Mouse (Mus musculus): ENCODE measurements around the gene Slc18b1. TPM values are rescaled to one million over a fixed set of nuclear protein-coding genes. Genes with fewer than 3 reads are reported as not detected.
"Not testable (repeated sequence)": the region's sequence is repeated elsewhere in the genome, so short reads cannot be mapped to it uniquely, and the experiment has no call there.

The Slc18b1 gene
- polyA plus RNA-seq, 1 experiment from 2014 or later = 12.0 TPM

- WGBS = under 1% methylated on average over 23 of the region's 23 CpGs
- peak overlapping the region; percentile 9; the same call in 1 of the 2 replicates for H3K27ac ChIP-seq
- H3K4me1 ChIP-seq = peaks cover 23% of the 10 kb centered on the region
- H3K4me3 ChIP-seq = peak overlapping the region; percentile 72
- peak overlapping the region; percentile 94 for H3K4me2 ChIP-seq (replicated peaks)
- not testable (repeated sequence) for H3K9me3 ChIP-seq; H3K27me3 ChIP-seq (replicated peaks)
- H3K9ac ChIP-seq = peak overlapping the region; percentile 90
- ATAC-seq (ENCODE audit: low FRiP score, low read depth) = peak; percentile 61
- peaks cover 32% of the 10 kb centered on the region for H3K36me3 ChIP-seq
Observed at GRCm38 (mm10) chr10:23786631-23787038, 10.2 kb upstream of the Slc18b1 start.

- H3K4me1 ChIP-seq = peaks cover 23% of the 10 kb centered on the region
- no peaks in the 10 kb centered on the region for H3K27me3 ChIP-seq (replicated peaks)
- H3K4me2 ChIP-seq (replicated peaks) = peak within 1 kb of the TSS; percentile 94
- H3K27ac ChIP-seq = peak within 1 kb of the TSS; percentile 70
- peaks cover 31% of the 10 kb centered on the region for H3K36me3 ChIP-seq
- H3K9me3 ChIP-seq = no peaks in the 10 kb centered on the region
- H3K4me3 ChIP-seq = peak within 1 kb of the TSS; percentile 72
- ATAC-seq (ENCODE audit: low FRiP score, low read depth) = peak; percentile 97
- peak within 1 kb of the TSS; percentile 90 for H3K9ac ChIP-seq
- WGBS = under 1% methylated on average over 51 of the region's 51 CpGs
Observed at GRCm38 (mm10) chr10:23787062-23787821, 9.5 kb upstream of the Slc18b1 start, which contains the start of gene Rps12. TSS of gene Rps12 (minus strand) at chr10:23787275.

GRCm38 (mm10) chr10:23788056-23788600 lies 8.7 kb upstream of the Slc18b1 start:
- 11% methylated on average over 8 of the region's 8 CpGs for WGBS
- peak overlapping the region; percentile 77 for H3K4me2 ChIP-seq (replicated peaks)
- ATAC-seq (ENCODE audit: low FRiP score, low read depth) = no peak
- H3K4me3 ChIP-seq = peak overlapping the region; percentile 61
- H3K9me3 ChIP-seq = no peaks in the 10 kb centered on the region
- peaks cover 27% of the 10 kb centered on the region for H3K36me3 ChIP-seq
- H3K4me1 ChIP-seq = peaks cover 22% of the 10 kb centered on the region
- H3K27me3 ChIP-seq (replicated peaks) = no peaks in the 10 kb centered on the region
- no peak overlapping the region for H3K27ac ChIP-seq
- H3K9ac ChIP-seq = peak overlapping the region; percentile 69

- no peaks in the 10 kb centered on the region for H3K9me3 ChIP-seq
- no peak overlapping the region for H3K4me3 ChIP-seq
- ATAC-seq (ENCODE audit: low FRiP score, low read depth) = no peak
- H3K27me3 ChIP-seq (replicated peaks) = no peaks in the 10 kb centered on the region
- no peak overlapping the region for H3K27ac ChIP-seq
- 64% methylated on average over 9 of the region's 9 CpGs for WGBS
- 0 out of 2 replicates have a peak, but pooled peaks cover 4% of the 10 kb centered on the region for H3K36me3 ChIP-seq
- 0 out of 2 replicates have a peak, but pooled peaks cover 4% of the 10 kb centered on the region for H3K4me1 ChIP-seq
- H3K9ac ChIP-seq = no peak overlapping the region
- peak overlapping the region; percentile 73 for H3K4me2 ChIP-seq (replicated peaks)
Observed at GRCm38 (mm10) chr10:23795871-23796520, 790 bp upstream of the Slc18b1 start.

- no peak for ATAC-seq (ENCODE audit: low FRiP score, low read depth)
- Histone ChIP-seq H3K4me1 (0 out of 2 replicates have a peak, but pooled peaks cover 4% of the 10 kb centered on the region), H3K9ac (no peak overlapping the region), H3K27ac (no peak overlapping the region), H3K4me3 (peak overlapping the region; percentile 57; the same call in 1 of the 2 replicates), H3K9me3 (no peaks in the 10 kb centered on the region), H3K36me3 (peaks cover 10% of the 10 kb centered on the region; the same call in 1 of the 2 replicates), H3K4me2 (replicated peaks) (peak overlapping the region; percentile 73), H3K27me3 (replicated peaks) (no peaks in the 10 kb centered on the region)
- 25% methylated on average over 3 of the region's 3 CpGs for WGBS
Observed at GRCm38 (mm10) chr10:23797606-23798005, 820 bp downstream of the Slc18b1 start.

GRCm38 (mm10) chr10:23798142-23798541 lies 1.4 kb downstream of the Slc18b1 start:
- Histone ChIP-seq H3K4me2 (replicated peaks) (peak overlapping the region; percentile 73), H3K27ac (no peak overlapping the region), H3K27me3 (replicated peaks) (no peaks in the 10 kb centered on the region), H3K4me3 (no peak overlapping the region), H3K9me3 (no peaks in the 10 kb centered on the region), H3K9ac (no peak overlapping the region), H3K36me3 (peaks cover 10% of the 10 kb centered on the region; the same call in 1 of the 2 replicates), H3K4me1 (0 out of 2 replicates have a peak, but pooled peaks cover 4% of the 10 kb centered on the region)
- WGBS = 73% methylated on average over 1 of the region's 1 CpGs
- no peak for ATAC-seq (ENCODE audit: low FRiP score, low read depth)

- ATAC-seq (ENCODE audit: low FRiP score, low read depth) = no peak
- 17% methylated on average over 3 of the region's 3 CpGs for WGBS
- H3K27ac ChIP-seq = no peak overlapping the region
- no peaks in the 10 kb centered on the region for H3K27me3 ChIP-seq (replicated peaks)
- H3K9ac ChIP-seq = no peak overlapping the region
- H3K36me3 ChIP-seq = peaks cover 11% of the 10 kb centered on the region; the same call in 1 of the 2 replicates
- no peaks in the 10 kb centered on the region for H3K9me3 ChIP-seq
- no peak overlapping the region for H3K4me3 ChIP-seq
- no peak overlapping the region for H3K4me2 ChIP-seq (replicated peaks)
- 0 out of 2 replicates have a peak, but pooled peaks cover 4% of the 10 kb centered on the region for H3K4me1 ChIP-seq
Observed at GRCm38 (mm10) chr10:23799933-23800332, 3.1 kb downstream of the Slc18b1 start.

- Histone ChIP-seq H3K4me2 (replicated peaks) (no peak overlapping the region), H3K36me3 (peaks cover 19% of the 10 kb centered on the region; the same call in 1 of the 2 replicates), H3K4me3 (no peak overlapping the region), H3K27ac (no peak overlapping the region), H3K4me1 (0 out of 2 replicates have a peak, but pooled peaks cover 4% of the 10 kb centered on the region), H3K27me3 (replicated peaks) (no peaks in the 10 kb centered on the region), H3K9me3 (no peaks in the 10 kb centered on the region), H3K9ac (no peak overlapping the region)
- WGBS = 79% methylated on average over 3 of the region's 3 CpGs
- no peak for ATAC-seq (ENCODE audit: low FRiP score, low read depth)
Observed at GRCm38 (mm10) chr10:23802911-23803310, 6.1 kb downstream of the Slc18b1 start.

GRCm38 (mm10) chr10:23804665-23805064 lies 7.9 kb downstream of the Slc18b1 start:
- Histone ChIP-seq H3K9me3 (no peaks in the 10 kb centered on the region), H3K9ac (no peak overlapping the region), H3K36me3 (peaks cover 19% of the 10 kb centered on the region), H3K27ac (no peak overlapping the region), H3K4me1 (no peaks in the 10 kb centered on the region), H3K4me3 (no peak overlapping the region), H3K27me3 (replicated peaks) (no peaks in the 10 kb centered on the region), H3K4me2 (replicated peaks) (no peak overlapping the region)
- 74% methylated on average over 3 of the region's 3 CpGs for WGBS
- ATAC-seq (ENCODE audit: low FRiP score, low read depth) = no peak

GRCm38 (mm10) chr10:23806201-23806600 lies 9.4 kb downstream of the Slc18b1 start:
- Histone ChIP-seq H3K4me1 (no peaks in the 10 kb centered on the region), H3K4me3 (no peak overlapping the region), H3K27me3 (replicated peaks) (no peaks in the 10 kb centered on the region), H3K4me2 (replicated peaks) (no peak overlapping the region), H3K9me3 (no peaks in the 10 kb centered on the region), H3K27ac (no peak overlapping the region), H3K9ac (no peak overlapping the region), H3K36me3 (peaks cover 17% of the 10 kb centered on the region)
- ATAC-seq (ENCODE audit: low FRiP score, low read depth) = no peak
- 25% methylated on average over 4 of the region's 4 CpGs for WGBS

- no peaks in the 10 kb centered on the region for H3K4me1 ChIP-seq
- H3K9me3 ChIP-seq = no peaks in the 10 kb centered on the region
- peaks cover 6% of the 10 kb centered on the region; the same call in 1 of the 2 replicates for H3K36me3 ChIP-seq
- H3K4me2 ChIP-seq (replicated peaks) = no peak overlapping the region
- H3K4me3 ChIP-seq = no peak overlapping the region
- peak; percentile 30; the same call in 1 of the 2 replicates for ATAC-seq (ENCODE audit: low FRiP score, low read depth)
- 74% methylated on average over 9 of the region's 12 CpGs for WGBS
- H3K27ac ChIP-seq = no peak overlapping the region
- no peak overlapping the region for H3K9ac ChIP-seq
- H3K27me3 ChIP-seq (replicated peaks) = no peaks in the 10 kb centered on the region
Observed at GRCm38 (mm10) chr10:23811635-23812437, 15.1 kb downstream of the Slc18b1 start.
